Mouse (Mus musculus) liver, embryonic 11.5 days (tissue): ENCODE data around the gene Adss. TPM values are rescaled to one million over a fixed set of nuclear protein-coding genes. Genes with fewer than 3 reads are reported as not detected.

Source experiments
- ATAC-seq: fragments of 200-750 bp; cut with Nextera tagmentation; replicated peaks from 2 replicates; pipeline ENCODE4 v1.8.0; 2017; ENCODE audit warnings: moderate number of reproducible peaks, mild to moderate bottlenecking, moderate TSS enrichment, moderate library complexity; ENCODE audit not compliant: low FRiP score
- DNase-seq: peaks from one replicate; pipeline ENCODE4 v3.0.0-alpha.2; 2017; ENCODE audit warnings: low spot score
- H3K27ac ChIP-seq: fragments of 300-500 bp; sonication (generic); 2 replicates; pipeline ENCODE4 v1.5.1; 2014; ENCODE audit warnings: mild to moderate bottlenecking, low read depth, low read length, control low read depth
- H3K27me3 ChIP-seq: fragments of 300-500 bp; sonication (generic); replicated peaks from 2 replicates; pipeline ENCODE4 v1.6.1; 2014; ENCODE audit warnings: low read length, mixed read lengths; ENCODE audit not compliant: control insufficient read depth, insufficient read depth
- H3K36me3 ChIP-seq: fragments of 300-500 bp; sonication (generic); 2 replicates; pipeline ENCODE4 v1.6.1; 2014; ENCODE audit warnings: mild to moderate bottlenecking, low read length, moderate library complexity, mixed read lengths; ENCODE audit not compliant: control insufficient read depth, insufficient read depth
- H3K4me1 ChIP-seq: fragments of 300-500 bp; sonication (generic); replicated peaks from 2 replicates; pipeline ENCODE4 v1.6.1; 2014; ENCODE audit warnings: low read length, mixed read lengths; ENCODE audit not compliant: control insufficient read depth, insufficient read depth
- H3K4me2 ChIP-seq: fragments of 300-500 bp; sonication (generic); 2 replicates; pipeline ENCODE4 v1.6.1; 2014; ENCODE audit warnings: mild to moderate bottlenecking, control low read depth, moderate library complexity
- H3K4me3 ChIP-seq: fragments of 300-500 bp; sonication (generic); 2 replicates; pipeline ENCODE4 v1.5.1; 2014; ENCODE audit warnings: low read depth, low read length, control low read depth
- H3K9ac ChIP-seq: fragments of 300-500 bp; sonication (generic); 2 replicates; pipeline ENCODE4 v1.6.1; 2014; ENCODE audit warnings: low read depth, low read length, control low read depth
- H3K9me3 ChIP-seq: fragments of 300-500 bp; sonication (generic); 2 replicates; pipeline ENCODE4 v1.6.1; 2016; ENCODE audit warnings: low read length, inconsistent platforms, mixed read lengths; ENCODE audit not compliant: control insufficient read depth
- WGBS: fragments of 180-500 bp; shearing (Covaris S2); extraction: QIAGEN DNeasy Blood & Tissue Kit; methylation state at CpG from one replicate; pipeline ENCODE4 v1.1.7; 2014; 5-methylcytosine and 5-hydroxymethylcytosine counted together
- polyA plus RNA-seq: library from polyadenylated mRNA; unstranded; fragments of >200 nt; fragmentation: Nextera tagmentation; extraction: Ambion mirVana; gene quantifications from 2 replicates; pipeline ENCODE4 v1.2.1, GENCODE M21; 2014

Adss gene
- polyA plus RNA-seq, 1 experiment from 2014 or later = 38.2 TPM

- no peak overlapping the region for H3K9ac ChIP-seq
- 52% methylated on average over 6 of the region's 6 CpGs for WGBS
- no peaks in the 10 kb centered on the region for H3K36me3 ChIP-seq
- no peak for ATAC-seq
- H3K9me3 ChIP-seq = no peaks in the 10 kb centered on the region
- no peaks in the 10 kb centered on the region for H3K27me3 ChIP-seq
- no peak overlapping the region for H3K4me3 ChIP-seq
- no peak overlapping the region for H3K27ac ChIP-seq
- no peak for DNase-seq
- no peaks in the 10 kb centered on the region for H3K4me1 ChIP-seq
- H3K4me2 ChIP-seq = no peak overlapping the region
Observed at GRCm38 (mm10) chr1:177737505-177738105, 58.7 kb downstream of the Adss start.

GRCm38 (mm10) chr1:177731973-177732372 is 64.3 kb downstream of the Adss start:
- no peak overlapping the region for H3K9ac ChIP-seq
- no peaks in the 10 kb centered on the region for H3K27me3 ChIP-seq
- no peaks in the 10 kb centered on the region for H3K36me3 ChIP-seq
- no peaks in the 10 kb centered on the region for H3K9me3 ChIP-seq
- no peak overlapping the region for H3K27ac ChIP-seq
- H3K4me1 ChIP-seq = no peaks in the 10 kb centered on the region
- ATAC-seq (no peak), DNase-seq (no peak)
- no peak overlapping the region for H3K4me3 ChIP-seq
- WGBS = 76% methylated on average over 3 of the region's 3 CpGs
- no peak overlapping the region for H3K4me2 ChIP-seq

DNA sequence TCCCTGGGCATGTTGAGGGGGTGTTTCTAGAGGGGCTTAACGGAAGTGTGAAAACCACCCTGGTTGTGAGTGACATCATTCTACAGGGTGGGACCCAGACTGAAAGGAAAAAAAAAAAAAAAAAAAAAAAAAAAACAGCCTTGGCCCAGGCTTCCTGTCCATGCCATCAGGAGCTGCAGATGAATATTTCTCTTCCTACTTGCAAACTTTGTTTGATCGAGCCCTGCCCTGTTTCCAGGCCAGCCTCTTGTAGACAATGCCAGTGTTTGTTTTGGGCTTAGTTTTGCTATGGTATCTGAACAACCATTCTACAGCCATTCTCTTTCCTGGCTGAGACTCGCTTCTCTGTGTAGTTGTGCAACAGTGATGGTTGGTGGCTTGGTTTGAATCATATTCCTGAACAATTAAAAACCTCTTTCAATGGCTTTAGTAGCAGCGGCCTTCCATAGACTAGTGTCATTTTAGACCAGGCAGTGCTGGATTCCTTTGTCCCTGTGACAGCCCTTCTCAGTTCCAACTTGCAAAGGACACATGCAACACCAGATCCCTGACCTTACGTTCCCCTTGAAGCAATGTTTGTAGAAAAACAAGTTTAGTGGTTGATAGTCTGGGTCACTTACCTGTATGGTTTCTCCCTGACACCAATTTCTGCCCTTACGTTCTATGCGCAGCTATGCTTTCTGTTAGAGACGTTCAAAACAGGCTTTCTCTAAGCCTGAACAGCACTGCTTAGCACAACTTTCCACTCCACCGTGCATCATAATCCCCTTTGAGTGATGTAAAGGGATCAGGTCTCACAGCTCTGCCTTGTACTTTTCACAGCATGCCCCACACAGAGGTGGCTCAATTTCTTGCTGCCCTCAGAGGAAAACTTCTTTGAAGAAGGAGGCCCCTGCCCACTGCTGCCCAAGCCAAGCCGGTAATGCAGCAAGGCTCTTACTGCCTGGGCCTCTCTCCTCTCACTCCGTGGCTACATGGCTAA is 67.0 kb downstream of the Adss start, which contains the start of gene 1700016C15Rik:
TSS of gene 1700016C15Rik (plus strand) at position 772 of the 982 bp plus-strand sequence.
- ATAC-seq (no peak), DNase-seq (no peak)
- no peaks in the 10 kb centered on the region for H3K36me3 ChIP-seq
- no peaks in the 10 kb centered on the region for H3K4me1 ChIP-seq
- no peaks in the 10 kb centered on the region for H3K27me3 ChIP-seq
- no peak within 1 kb of the TSS for H3K9ac ChIP-seq
- H3K4me3 ChIP-seq = no peak within 1 kb of the TSS
- 78% methylated on average over 11 of the region's 11 CpGs for WGBS
- H3K9me3 ChIP-seq = no peaks in the 10 kb centered on the region
- no peak within 1 kb of the TSS for H3K27ac ChIP-seq
- H3K4me2 ChIP-seq = no peak within 1 kb of the TSS

- Histone ChIP-seq H3K9me3 (no peaks in the 10 kb centered on the region), H3K27ac (no peak overlapping the region), H3K4me1 (no peaks in the 10 kb centered on the region), H3K36me3 (no peaks in the 10 kb centered on the region), H3K27me3 (no peaks in the 10 kb centered on the region), H3K9ac (no peak overlapping the region), H3K4me3 (no peak overlapping the region), H3K4me2 (no peak overlapping the region)
- DNase-seq (no peak), ATAC-seq (no peak)
- WGBS = 81% methylated on average over 3 of the region's 3 CpGs
Observed at GRCm38 (mm10) chr1:177727883-177728525, 68.3 kb downstream of the Adss start.

DNA sequence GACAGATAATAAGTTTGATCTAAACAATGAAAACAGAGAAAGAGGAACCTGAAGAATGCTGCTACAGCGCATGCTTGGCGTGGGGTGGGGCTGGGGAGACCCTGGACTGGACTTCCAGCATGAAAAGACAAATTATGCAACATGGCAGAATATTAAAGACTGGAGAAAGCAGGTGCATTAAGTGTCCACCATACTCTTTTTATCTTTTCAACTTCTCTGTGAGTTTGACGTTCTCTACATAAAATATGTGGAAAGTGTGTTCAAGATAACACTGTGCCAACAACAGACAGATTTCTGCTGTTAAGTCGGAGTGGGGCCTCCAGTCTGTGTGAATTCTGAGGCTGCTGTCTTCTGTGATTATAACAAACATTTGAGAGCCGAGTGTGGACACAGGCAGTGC is 69.4 kb downstream of the Adss start:
- H3K27me3 ChIP-seq = no peaks in the 10 kb centered on the region
- H3K9me3 ChIP-seq = no peaks in the 10 kb centered on the region
- H3K4me3 ChIP-seq = no peak overlapping the region
- H3K9ac ChIP-seq = no peak overlapping the region
- no peak overlapping the region for H3K4me2 ChIP-seq
- H3K27ac ChIP-seq = no peak overlapping the region
- no peaks in the 10 kb centered on the region for H3K4me1 ChIP-seq
- whole genome bisulfite sequencing = 44% methylated on average over 5 of the region's 5 CpGs
- DNase-seq = no peak
- H3K36me3 ChIP-seq = no peaks in the 10 kb centered on the region
- ATAC-seq = no peak

DNA sequence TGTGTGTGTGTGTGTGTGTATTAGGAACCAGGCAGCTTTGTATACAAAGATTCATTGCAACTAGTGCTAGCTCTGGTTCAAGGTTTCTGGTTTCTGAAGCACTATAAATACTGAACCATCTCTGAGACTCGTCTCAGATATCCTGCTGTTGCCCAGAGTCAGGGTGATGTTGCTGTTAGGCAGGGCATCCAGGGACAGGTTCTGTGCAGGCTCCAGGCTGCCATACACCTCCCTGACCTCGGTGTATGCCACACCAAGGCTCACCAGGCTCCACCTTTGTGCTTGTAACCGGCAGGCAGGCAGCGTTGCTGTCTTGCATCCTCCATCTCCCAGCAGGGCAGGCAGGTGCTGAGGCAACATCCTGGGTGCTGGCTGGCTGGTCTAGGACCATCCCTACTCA is 72.5 kb downstream of the Adss start:
- Histone ChIP-seq H3K27ac (no peak overlapping the region), H3K9ac (no peak overlapping the region), H3K27me3 (no peaks in the 10 kb centered on the region), H3K4me3 (no peak overlapping the region), H3K4me2 (no peak overlapping the region), H3K4me1 (no peaks in the 10 kb centered on the region), H3K36me3 (no peaks in the 10 kb centered on the region), H3K9me3 (no peaks in the 10 kb centered on the region)
- DNase-seq (no peak), ATAC-seq (no peak)
- WGBS = 65% methylated on average over 4 of the region's 4 CpGs

DNA sequence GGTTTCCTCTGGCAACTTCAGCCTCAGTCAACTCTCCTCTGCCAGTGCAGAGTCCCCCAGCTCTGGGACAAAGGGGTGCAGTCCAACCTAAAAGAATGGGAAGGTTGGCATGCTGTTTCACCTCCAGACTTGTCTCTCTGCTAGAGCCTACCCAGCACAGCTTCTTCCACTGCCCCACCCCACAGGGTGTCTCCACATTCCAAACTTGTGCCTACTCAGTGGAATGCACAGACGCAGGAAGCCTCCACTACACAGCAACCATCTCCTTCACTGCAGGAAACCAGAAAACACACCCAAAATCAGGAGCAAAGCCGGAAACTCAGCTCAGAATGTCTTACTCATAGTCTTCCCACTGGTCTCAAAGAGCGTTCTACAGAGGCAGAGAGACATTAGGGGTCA is 77.3 kb downstream of the Adss start:
- no peak overlapping the region for H3K4me3 ChIP-seq
- H3K9me3 ChIP-seq = no peaks in the 10 kb centered on the region
- H3K36me3 ChIP-seq = no peaks in the 10 kb centered on the region
- WGBS = 56% methylated on average over 3 of the region's 3 CpGs
- DNase-seq (no peak), ATAC-seq (no peak)
- H3K9ac ChIP-seq = no peak overlapping the region
- H3K27ac ChIP-seq = no peak overlapping the region
- no peak overlapping the region for H3K4me2 ChIP-seq
- no peaks in the 10 kb centered on the region for H3K27me3 ChIP-seq
- no peaks in the 10 kb centered on the region for H3K4me1 ChIP-seq

DNA sequence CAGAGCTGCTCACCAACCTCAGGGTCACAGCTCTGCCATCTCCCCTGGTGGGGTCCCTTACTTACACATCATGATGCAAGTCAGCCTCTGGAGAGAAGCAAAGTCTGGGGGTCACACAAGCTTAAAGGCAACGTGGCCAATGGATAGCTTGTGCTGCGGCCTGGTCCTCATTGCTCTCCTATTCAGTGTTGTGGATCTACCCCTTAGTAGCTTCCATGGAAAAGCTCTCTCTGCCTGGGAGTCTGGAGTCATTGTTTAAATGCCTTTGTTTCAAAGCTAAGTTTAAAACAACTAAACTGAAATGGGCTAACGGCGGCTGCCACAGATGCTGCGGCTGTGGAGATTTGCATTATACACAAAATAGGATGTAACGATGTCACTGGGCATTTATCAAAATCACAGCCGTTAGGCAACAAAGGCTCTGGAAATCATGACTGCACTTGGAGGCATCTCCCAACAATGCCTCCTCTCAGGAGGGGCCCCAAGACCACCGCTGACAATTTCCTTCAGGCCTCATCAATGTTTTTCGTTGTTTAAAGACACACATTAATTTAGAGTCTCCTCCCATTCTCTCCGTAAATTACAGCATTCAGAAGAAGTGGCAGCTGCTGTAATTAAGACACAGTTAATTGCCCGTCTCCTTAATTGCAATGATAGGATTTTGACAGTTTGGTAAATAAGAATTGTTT is 77.8 kb downstream of the Adss start:
- H3K4me3 ChIP-seq = no peak overlapping the region
- H3K27ac ChIP-seq = no peak overlapping the region
- 77% methylated on average over 11 of the region's 11 CpGs for WGBS
- H3K27me3 ChIP-seq = no peaks in the 10 kb centered on the region
- H3K36me3 ChIP-seq = no peaks in the 10 kb centered on the region
- no peak overlapping the region for H3K9ac ChIP-seq
- no peaks in the 10 kb centered on the region for H3K4me1 ChIP-seq
- no peaks in the 10 kb centered on the region for H3K9me3 ChIP-seq
- no peak overlapping the region for H3K4me2 ChIP-seq
- no peak for DNase-seq
- ATAC-seq = no peak
